ENCODE assay signal across 11 mouse cellular contexts in the genomic region with DNA sequence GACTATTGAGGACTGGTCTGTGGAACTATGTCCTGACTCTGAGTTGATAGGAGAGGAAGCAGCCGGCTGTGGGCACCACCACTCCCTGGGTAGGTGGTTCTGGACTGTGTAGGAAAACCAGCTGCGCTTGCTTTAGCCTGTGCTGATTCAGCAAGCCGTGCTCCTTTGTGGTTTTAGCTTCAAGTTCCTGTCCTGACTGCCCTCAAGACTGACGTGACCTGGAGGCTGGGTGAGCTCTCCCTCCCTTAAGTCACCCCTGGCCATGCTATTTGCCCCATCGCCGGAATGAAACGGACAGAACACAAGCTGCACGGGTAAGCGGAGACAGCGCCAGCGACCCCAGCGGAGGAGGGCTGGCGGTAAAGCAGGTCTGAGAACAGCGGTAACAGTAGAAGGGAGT. TPM values are rescaled to one million over a fixed set of nuclear protein-coding genes. Genes with fewer than 3 reads are reported as not detected.
DNase-seq lines count a peak whose midpoint lies in the region; ATAC-seq lines count a peak whose summit lies in the region.
"Had no signal": no experiment of that assay in that cellular context is flagged by ENCODE, and none has a peak within 500 bp of the region (broad histone marks: within the 10 kb centered on the region; RNA-seq: fewer than 3 reads in every experiment).

No protein-coding gene starts in this region.

- H3K4me1 ChIP-seq in brown adipose tissue, adult 24 weeks (ENCODE audit: control insufficient read depth, insufficient read depth, insufficient read length, low read length), result no peaks in the 10 kb centered on the region

- peak overlapping the region; percentile 6 for H3K4me3 ChIP-seq in brown adipose tissue, adult 24 weeks (ENCODE audit: insufficient read depth, low read depth, low read length)
- H3K4me3 ChIP-seq: embryonic facial prominence, embryonic 12.5 days; midbrain, embryonic 15.5 days; neural tube, embryonic 15.5 days had no signal

- peak overlapping the region; percentile 37 for H3K27ac ChIP-seq in brown adipose tissue, adult 24 weeks (replicated peaks; ENCODE audit: low read depth, low read length)
- H3K27ac ChIP-seq: embryonic facial prominence, embryonic 12.5 days; midbrain, embryonic 15.5 days; neural tube, embryonic 15.5 days had no signal

- DNase-seq in kidney, adult 8-10 months, result peak; percentile 24 to 34
- DNase-seq in kidney, adult 18-20 months, result no peak
- DNase-seq in heart, postnatal 25 days (ENCODE audit: low spot score), result peak; percentile 12
- DNase-seq in cerebellum, adult 18-20 months, result no peak
- DNase-seq: spleen, adult 18-20 months had no signal

- intact Hi-C loops in heart, postnatal 25 days (cut with DNase I), result no loop called here

- ATAC-seq in megakaryocyte, adult 5-6 weeks (ENCODE audit: poor library complexity, severe bottlenecking), result peak; percentile 65
- no peak for ATAC-seq in activated CD4-positive, CD25-positive, alpha-beta regulatory T cell, adult 4 months
- ATAC-seq: midbrain, embryonic 15.5 days had no signal

RNA-seq across cellular contexts. Expression of a gene that starts 4.5 kb away (rescaled TPM):
- polyA plus RNA-seq in brown adipose tissue, adult 24 weeks (2012; ENCODE audit: insufficient read depth, insufficient read length, missing spikeins), result 9.4 and 16.4 TPM in 2 replicates
- 10 to 100 TPM; 16.7 to 20.4 TPM for total RNA-seq in heart, postnatal 25 days (2021)
- total RNA-seq in megakaryocyte, adult 5-6 weeks (2015), result 41.2 and 43.3 TPM in 2 replicates
- total RNA-seq in megakaryocyte, adult 5-6 weeks (2017), result 91.2 and 91.3 TPM in 2 replicates
- 10 to 100 TPM; 69.4 to 74.8 TPM for polyA plus RNA-seq in activated CD4-positive, CD25-positive, alpha-beta regulatory T cell, adult 4 months (2017; shearing (Covaris generic))

RNA-seq across cellular contexts. Expression of a gene that starts 35.0 kb away (rescaled TPM):
- polyA plus RNA-seq in brown adipose tissue, adult 24 weeks (2012; ENCODE audit: insufficient read depth, insufficient read length, missing spikeins), result 30.2 and 40.6 TPM in 2 replicates
- total RNA-seq in heart, postnatal 25 days (2021), result 10 to 100 TPM; 24.3 to 24.7 TPM
- total RNA-seq in megakaryocyte, adult 5-6 weeks (2015), result 29.7 and 34.3 TPM in 2 replicates
- total RNA-seq in megakaryocyte, adult 5-6 weeks (2017), result 24.4 and 37.1 TPM in 2 replicates
- 10 to 100 TPM; 14.2 to 17.9 TPM for polyA plus RNA-seq in activated CD4-positive, CD25-positive, alpha-beta regulatory T cell, adult 4 months (2017; shearing (Covaris generic))

RNA-seq across cellular contexts. Expression of a gene that starts 50.3 kb away (rescaled TPM):
- polyA plus RNA-seq in brown adipose tissue, adult 24 weeks (2012; ENCODE audit: insufficient read depth, insufficient read length, missing spikeins), result not detected in 2 replicates
- total RNA-seq in heart, postnatal 25 days (2021), result not detected
- total RNA-seq in megakaryocyte, adult 5-6 weeks (2015), result not detected in 2 replicates
- 0.33 TPM in 1 of 2 replicates, not detected in the other for total RNA-seq in megakaryocyte, adult 5-6 weeks (2017)
- under 1 TPM; 0.29 to 0.41 TPM for polyA plus RNA-seq in activated CD4-positive, CD25-positive, alpha-beta regulatory T cell, adult 4 months (2017; shearing (Covaris generic))

Comparison
In these comparisons a context has a peak if more than half of its experiments do, and no peak if none do; other contexts are left out.
1. DNase-seq: peak in kidney, adult 8-10 months (2 of 2) and heart, postnatal 25 days (single experiment); none in kidney, adult 18-20 months (single experiment) and cerebellum, adult 18-20 months (0 of 2).